Mouse (Mus musculus) right cerebral cortex, adult 18-20 months (tissue): Measurements from ENCODE around the gene Lrp2.

Experiments
- DNase-seq: peaks from one replicate; pipeline ENCODE4 v3.0.0; 2022; ENCODE audit warnings: mixed read lengths

Gene Lrp2

DNA sequence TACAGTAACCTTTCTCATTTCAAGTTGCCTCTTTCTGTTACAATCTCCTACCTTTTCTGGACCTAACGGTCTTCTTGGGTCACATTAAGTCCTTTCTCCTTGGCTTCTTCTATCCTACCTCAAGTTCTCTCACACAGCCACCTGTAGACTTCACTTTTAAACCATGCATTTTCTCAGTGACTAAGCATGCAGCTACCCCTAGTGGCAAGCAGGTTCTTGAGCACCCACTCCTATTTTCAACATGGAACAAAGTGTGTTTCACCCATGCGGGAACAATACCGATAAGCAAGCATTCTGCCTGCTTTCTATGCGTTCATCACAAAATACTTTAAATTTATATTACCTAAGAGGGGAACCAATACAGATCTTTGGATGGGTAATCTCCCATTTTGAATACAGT, 92.7 kb downstream of the Lrp2 start:
- DNase-seq, result peak; percentile 9

DNA sequence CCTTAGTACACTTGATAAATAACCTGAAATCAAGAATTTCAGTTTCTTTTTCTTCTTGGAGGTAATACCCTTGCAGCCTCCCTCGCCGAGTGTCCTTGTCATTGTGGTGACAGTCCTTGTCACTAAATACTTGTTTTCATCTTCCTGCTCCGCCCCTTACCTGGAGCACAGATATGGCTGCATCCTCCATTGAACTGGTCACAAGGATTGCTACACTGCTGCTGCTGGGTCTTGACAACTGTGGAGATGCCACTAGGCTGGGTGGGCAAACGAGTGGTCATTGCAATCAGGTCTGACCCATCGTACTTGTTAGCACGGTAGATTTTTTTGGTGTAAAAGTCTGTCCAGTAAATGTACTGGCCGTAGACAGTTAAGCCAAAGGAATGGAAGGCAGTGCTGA, 104.9 kb downstream of the Lrp2 start:
- DNase-seq, result no peak

DNA sequence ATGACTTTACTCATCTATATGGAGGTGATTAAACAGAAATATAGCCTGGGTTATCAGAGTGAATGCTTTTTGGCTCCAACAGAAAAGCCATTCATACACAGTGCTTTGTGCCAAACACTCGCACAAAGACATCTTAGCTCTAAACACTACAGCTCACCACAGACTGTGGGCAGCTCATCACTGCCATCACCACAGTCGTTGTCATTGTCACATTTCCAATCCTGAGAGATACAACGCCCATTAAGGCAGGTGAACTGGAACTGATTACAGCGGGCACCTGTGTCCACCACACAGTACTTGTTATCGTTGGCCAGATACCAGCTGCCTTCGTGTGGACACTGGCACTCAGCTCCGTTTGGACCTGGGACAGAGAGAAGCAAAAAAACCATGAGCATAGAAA, 106.0 kb downstream of the Lrp2 start:
- DNase-seq, result no peak

DNA sequence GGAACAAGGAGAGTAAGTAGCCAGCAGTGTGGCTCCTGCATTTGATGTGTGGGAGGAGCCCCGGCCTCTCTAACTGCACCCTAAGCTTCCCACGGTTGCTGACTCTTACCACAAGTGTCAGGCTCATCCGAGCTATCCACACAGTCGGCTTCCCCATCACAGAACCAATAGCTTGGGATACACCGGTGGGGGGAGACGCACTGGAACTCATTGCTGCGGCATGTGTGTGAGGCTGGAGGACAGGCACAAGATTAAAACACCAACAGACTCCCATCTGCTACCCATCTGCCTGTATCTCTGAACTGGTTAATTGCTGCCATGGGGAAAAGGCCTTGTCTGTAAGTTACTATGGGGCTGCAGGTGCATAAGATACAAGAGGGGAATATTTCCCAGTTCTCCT, 109.0 kb downstream of the Lrp2 start:
- no peak for DNase-seq

DNA sequence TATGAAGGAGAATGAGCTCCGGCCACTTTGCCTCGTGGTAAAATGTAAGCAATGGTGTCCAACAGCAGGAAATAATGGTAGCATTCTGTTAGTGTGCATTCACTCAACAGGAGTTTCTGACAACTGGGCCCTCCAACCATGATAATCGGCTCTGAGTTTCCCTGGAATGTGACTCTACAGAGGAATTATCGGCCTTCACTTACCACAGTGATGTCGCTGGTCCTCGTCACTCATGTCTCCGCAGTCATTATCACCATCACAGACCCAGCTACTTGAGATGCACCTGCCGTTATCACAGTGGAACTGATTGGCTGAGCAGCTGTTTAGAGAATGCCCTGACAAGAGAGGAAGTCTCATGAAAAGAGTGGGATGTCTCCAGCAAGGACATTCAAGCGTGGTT, 110.7 kb downstream of the Lrp2 start:
- no peak for DNase-seq

DNA sequence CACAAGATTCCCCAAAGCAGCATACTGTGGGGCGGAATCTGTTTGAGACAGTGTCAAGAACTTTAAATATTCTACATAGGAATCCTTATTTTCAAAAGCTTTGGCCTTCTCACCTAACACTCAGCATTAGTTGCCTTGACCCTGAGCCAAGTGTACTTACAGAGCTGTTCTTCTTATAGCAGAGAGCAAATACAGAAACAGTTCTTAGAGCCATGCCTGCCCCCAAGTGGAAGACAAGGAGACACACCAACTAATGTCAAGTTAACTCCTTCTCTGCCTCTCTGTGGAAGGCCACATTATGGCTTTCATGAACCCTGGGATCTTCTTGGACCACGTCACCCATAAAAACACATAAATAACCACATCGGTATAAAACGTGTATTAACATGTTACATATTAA, 114.0 kb downstream of the Lrp2 start:
- no peak for DNase-seq

DNA sequence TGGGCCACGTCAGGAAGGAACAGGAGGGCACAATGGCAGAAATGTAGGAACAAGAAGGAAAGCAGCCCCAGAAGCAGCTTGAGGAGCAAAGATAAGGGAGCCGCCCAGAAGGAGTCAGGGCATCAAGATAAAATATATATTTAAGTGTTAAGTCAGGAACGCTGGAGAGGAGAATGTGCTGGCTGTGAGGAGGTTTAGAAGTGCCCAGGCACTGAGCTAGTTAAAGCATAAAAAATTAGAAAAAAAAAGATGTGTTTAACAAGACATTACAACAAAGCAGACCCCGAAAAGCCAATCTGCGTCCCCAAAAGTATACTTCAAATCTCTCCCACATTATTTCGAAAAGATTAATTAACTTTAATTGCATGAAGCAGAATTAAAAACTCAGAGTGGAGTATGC, 122.3 kb downstream of the Lrp2 start:
- DNase-seq, result no peak

DNA sequence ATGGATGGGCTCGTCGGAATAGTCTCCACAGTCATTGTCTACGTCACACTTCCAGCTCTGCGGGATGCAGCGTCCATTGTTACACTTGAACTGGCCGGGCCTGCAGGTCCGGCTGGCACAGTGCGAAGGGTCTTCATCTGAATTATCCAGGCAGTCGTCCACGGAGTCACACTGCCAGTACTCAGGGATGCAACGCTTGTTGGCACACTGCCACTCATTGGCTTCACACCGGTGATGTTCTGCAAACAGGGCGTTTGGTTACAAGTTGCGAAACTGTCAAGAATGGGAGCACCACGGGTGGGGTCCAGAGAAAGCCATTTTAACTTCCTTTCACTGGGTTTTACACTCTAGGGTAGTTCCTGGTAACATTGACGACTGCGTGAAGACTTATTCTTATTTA, 126.4 kb downstream of the Lrp2 start:
- no peak for DNase-seq

DNA sequence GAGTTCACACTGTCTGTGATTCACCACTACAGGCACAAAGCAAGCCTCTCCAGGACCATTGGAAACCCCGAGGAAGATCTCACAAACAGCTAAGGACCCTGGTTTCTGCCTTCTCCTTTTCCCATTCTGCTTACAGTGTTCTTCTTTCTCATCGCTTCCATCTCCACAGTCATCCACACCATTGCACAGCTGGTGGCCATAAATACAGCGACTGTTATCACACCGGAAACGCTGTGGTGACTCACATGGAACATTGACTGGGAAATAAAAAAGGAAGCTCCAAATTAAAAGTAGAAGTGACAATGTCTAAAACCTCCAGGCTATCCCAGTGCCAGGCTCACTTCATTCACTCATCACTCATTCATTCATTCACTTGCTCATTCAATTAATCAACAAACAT, 134.7 kb downstream of the Lrp2 start:
- peak; percentile 32 for DNase-seq

DNA sequence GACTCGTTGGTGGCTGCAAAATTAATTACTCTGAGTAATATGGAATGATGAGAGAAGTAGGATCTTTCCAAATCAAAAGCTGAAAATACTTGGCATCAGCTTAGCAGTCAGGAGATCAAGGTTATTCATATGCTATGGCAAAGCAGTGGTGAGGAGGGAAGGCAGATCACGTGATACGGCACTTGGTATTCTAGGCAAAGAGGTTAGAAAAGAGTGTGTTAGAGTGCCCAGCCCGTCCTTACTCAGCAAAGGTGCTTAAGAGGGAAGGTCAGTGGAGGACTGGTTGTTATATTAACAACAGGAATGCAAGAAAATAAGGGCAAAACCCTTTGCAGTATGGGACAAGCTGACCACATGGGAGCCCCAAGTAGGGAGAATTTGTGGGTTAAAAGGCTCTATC, 137.3 kb downstream of the Lrp2 start:
- no peak for DNase-seq

DNA sequence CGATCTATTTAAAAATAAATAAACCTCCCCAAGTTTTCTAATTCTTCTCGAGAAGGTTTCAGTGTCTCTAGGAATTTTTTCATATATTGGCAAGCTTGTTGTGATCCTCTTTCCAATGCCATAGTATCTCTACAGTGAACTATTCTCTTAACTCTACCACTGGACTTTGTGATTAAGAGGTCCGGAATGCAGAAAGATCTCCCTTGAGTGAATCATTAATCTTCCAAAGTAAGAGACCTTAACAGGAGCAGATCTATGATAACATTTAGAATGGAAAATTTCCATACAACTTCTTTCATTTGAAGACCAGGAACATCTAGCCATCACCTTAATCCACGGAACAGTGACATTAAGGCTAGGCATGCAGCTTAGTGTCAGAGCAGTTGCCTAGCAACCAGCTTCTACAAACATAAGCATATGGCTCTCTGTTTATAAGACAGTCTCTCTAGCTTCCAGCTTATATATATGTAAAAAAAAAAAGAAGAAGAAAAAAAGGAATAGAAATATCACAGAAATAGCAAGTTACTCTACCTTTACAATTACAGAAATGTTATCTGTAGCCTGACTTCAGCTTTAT, 139.9 kb downstream of the Lrp2 start:
- DNase-seq, result peak; percentile 23

DNA sequence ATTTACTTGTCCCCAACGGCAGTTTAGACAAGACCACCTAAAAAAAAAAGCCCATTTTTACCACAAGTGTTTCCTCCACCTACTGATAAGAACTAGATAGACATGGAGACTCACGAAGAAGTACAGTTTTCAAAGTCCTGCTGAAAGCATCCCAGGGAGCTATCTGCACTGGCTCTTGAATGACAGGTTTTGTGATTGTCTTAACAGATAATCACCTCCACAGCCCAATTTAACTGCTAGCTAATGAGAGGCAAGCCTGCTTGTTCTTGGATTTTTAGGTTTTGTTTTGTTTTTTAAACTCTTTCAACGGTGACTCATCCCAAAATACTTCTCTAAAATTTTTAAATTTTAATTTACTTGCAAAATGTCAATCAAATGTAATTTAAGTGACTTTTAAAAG, 144.2 kb downstream of the Lrp2 start:
- no peak for DNase-seq

DNA sequence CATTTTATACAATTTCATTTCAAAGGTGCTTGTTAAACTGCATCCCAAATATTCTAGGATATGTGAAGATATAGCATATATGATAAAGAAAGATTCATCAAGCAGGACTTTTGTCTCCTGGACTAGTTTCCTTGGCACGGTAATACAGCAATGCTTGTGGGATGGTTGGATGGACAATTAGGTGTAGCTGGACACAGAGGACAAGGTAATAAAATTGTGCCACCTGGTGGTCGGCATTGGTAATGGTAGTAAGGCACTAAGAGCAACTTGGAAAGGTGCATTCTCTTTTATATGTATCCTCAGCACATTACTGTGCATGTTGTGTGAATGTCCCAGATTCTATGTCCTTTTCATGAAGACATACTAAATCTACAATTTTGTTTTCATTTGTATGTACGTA, 157.7 kb downstream of the Lrp2 start:
- peak; percentile 60 for DNase-seq

DNA sequence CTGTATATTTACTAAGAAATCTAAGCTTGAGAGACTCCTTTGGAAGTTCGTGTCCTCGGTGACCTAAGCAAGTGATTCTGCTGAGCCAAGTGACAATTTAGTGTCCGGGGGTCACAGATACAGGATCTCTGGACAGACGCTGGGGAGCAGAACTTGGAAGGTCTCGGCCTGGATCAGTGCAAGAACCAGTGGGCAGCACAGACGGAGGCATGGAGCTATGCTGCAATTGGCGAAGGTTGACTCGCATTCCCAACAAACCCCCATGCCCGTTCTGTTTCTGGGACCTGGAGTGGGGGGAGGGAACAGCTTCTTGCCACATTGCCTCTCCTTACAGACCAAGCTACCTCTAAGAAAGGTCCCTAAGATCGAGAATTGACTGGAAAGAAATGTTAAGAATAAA, 158.7 kb downstream of the Lrp2 start:
- DNase-seq, result no peak

DNA sequence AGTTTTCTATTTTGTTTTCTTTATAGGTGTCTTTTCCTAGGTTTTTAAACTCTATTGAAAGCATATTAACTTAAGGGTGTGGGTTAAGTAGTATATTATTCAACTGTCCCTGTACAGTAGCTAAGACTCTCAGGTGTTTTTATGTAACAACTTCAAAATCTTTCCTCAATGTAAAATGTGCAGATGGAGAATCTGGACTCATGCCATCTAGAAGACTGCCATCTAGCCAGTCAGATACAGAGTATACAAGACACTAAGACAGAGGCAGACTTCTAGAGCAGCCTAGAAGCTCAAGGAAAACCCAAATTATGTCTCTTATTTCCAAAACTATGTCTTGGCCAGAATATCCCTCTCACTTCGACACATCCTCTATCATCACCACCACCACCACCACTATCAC, 159.8 kb downstream of the Lrp2 start:
- no peak for DNase-seq

DNA sequence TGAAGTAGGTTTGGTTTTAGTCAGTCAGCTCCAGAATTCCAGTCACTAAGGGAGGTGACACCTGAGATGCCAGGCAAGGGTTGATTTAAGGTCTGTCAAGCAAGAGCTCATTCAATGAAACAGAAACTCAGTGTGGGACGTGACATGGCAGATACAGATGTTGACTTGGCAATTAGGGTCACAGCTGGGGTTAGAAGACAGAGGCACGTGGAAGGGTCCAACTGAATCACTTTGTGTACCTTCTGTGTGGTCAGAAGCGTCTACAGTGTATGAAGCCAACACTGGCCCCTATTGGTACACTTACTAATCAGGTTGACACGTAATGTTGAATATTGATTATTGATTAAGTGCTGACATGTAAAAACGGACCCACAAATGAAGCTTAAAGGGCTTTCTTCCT, 161.0 kb downstream of the Lrp2 start:
- no peak for DNase-seq

DNA sequence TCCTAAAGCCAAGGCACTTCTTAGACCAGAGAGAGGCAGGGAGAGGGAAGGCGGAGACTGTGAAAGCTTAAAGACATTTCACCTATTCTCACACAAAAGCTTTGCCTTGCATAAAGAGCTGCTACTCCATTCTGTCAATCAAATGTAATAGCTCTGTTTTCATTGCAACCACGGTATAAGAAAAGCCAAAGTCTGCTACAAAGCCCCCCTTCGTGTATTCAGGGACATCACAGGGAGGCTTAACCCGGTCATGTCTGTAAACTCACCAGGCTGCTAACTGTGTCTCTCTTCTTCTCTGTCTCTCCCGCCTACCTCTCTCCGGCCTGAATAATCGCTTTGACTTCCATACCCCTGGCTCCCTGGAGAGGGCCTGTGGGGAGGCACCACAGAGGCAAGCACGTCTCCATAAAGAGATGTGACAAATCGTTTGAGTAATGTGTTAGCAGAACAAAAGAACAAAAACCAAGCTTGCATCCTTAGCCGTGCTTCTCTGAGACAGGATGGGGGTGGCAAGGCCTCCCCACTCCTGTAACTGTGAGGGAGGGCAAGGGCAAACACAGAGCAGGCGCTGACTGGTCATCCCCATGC, 167.5 kb downstream of the Lrp2 start:
- no peak for DNase-seq

DNA sequence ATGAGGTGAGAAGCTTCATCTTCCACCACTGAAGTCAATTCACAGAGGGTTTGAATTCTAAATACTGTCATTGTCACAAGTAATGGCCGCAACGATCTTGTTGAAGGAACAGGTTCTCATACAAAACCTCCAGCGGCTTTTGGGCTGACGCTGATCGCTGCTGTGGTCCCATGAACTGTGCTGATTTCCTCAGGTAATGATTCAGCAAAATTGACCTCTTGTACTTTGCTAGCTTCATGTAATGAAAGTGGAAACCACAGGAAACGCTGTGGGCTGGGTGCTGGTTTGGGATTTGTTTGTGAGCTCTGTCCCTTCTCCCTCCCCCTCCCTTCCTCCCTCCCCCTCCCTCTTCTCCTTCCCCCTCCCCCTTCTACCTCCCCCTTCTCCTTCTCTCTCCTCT, 170.8 kb downstream of the Lrp2 start:
- DNase-seq, result no peak

DNA sequence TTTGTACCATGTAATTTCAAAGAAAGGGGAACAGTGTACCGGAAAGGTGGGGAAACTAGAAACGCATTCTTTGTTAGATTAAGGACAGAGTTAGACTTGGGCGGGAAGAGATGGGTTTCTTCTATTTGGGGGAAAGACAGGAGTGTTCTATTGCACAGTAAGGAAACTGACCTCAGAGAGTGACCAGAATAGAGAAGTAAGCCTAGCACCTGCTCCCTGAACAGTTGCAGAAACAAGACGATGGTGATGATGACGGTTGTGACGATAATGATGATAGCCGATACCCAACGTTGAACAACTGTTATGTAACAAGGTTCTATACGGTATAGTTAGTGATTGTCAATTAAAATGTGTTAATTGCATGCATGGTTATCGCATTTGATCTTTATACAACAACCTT, 171.3 kb downstream of the Lrp2 start:
- no peak for DNase-seq

DNA sequence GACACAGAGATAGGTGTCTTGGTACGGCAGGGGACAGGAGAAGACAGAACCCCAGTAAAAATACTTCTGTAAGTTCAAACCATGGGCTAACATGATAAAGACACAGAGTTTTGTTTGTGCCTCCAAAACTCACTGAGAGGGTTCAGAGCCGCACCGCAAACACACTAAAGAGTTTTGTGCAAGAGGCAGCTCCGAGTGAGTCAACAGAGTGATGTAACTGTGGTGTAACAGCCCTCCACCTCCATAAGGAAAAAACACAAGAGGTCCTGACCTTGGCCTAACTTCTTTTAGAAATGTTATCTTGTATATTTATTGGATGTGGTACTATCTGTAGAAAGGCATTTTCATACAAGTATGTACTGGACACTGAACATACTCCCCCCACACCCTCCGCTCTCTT, 180.2 kb downstream of the Lrp2 start:
- DNase-seq, result no peak

DNA sequence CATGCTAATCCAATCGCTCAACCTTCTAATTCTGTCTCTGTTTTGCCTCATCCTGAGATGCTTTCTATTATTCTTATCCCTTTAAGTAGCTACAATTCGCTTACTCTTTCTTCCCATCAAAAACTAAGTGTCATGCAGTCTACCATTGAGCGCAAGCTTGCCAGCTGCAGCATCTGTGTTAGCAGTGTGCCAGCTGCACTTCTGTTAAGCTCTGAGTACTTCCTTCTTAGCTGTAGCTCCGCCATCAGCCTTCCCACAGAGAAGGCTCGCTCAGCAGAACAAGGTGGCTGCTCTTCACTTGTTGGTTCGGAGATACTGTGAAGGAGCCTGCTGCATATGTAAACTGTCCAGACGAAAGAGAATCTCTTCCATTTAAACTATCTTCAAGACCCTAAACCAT, 183.6 kb downstream of the Lrp2 start:
- peak; percentile 4 for DNase-seq

DNA sequence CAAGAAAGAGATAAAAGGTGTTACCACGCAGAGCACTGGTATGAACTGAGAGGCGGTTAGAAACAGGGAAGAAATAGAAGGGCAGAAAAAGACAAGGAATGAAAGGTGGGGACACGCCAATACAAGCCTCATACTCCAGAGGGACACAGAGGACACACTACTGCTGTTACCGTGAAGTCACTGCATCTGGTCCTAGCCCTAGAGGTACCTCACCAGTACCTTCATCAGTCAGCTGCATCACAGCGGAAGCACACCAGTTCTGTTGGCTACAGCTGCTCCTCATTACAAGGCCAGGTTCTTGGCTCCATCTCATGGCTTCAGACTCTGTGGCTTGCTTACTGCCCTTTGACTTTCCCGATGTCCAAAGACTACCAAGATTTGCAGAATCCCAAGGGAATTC, 184.0 kb downstream of the Lrp2 start:
- DNase-seq, result no peak

DNA sequence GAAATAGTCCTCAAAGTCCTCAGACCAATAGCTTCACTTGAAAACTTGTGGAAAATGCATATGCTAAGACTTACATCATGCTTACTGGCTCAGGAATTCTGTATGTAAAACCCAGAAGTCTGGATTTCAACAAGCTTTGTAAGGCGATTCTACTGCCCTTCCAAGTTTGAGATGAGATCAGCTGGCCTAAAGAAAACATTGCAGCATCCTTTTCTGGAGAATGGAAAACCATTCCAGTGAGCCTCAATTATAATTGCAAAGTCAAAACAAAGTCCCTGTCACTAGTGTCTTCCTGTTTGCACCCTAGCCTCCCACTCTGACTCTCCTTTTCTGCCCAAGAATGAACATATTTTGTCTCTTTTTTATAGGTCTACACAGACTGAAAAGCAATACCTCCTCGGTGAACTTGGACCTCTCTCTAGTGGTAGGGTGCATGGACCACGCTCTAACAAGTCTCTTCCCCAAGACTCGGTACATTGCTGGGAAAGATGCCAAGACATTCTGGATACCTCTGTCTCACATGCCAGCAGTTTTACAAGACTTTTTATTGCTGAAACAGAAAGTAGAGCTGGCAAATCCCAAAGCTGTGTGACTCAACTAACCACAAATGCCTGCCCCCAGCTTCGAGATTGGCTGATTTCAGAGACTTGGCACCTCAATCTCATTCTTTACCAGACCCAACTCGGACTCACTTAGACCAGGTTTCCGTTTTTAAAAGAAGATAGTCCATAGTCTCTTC, 184.8 kb downstream of the Lrp2 start:
- peak; percentile 23 for DNase-seq

DNA sequence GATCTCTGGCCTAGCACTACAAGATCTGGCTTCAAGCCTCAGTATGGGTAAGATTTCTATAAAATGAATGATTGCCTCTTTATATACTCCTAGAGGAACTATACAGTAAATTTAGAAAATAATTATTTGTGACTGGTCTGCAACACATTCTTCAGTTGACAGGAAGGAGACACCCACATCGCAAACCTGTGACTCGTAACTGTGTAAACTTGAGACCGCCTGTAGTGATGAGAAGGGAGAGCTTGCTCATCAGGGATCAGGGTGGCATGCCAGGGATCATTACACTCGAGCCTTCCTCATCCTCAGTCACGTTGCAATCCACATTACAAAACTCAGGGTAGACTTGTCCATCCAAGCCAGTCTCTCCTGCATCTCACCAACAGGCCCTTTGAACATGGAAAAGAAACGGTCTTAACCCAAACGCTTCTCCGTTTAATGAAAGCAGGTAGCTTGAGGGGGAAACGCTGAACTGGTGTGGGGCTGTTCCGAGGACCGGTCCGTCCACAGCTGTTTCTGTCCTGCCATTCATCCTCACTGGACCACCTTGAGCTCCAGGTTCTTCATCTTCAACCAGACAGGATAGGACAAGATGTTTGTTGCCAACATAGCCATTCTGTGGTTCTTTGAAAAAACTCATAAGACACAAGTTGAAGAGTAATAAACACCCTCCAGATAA, 189.0 kb downstream of the Lrp2 start:
- no peak for DNase-seq
